15 mouse cellular contexts compared by ENCODE assay signal in genomic region chr2:174868186-174868585, GRCm38 (mm10).
DNase-seq lines count a peak whose midpoint lies in the region; ATAC-seq lines count a peak whose summit lies in the region.
"Had no signal": no experiment of that assay in that cellular context is flagged by ENCODE, and none has a peak within 500 bp of the region (broad histone marks: within the 10 kb centered on the region; RNA-seq: fewer than 3 reads in every experiment).

No protein-coding gene starts in this region.

- WGBS in lung, embryonic 15.5 days, result 43% methylated on average over 3 of the region's 3 CpGs
- 26% methylated on average over 3 of the region's 3 CpGs for WGBS in limb, embryonic 13.5 days

- H3K27ac ChIP-seq in lung, embryonic 15.5 days, result 0 out of 2 replicates have a peak overlapping the region, but pooled peaks have one; percentile 10
- H3K27ac ChIP-seq in limb, embryonic 13.5 days, result peak overlapping the region; percentile 88
- H3K27ac ChIP-seq: hindbrain, embryonic 12.5 days; left cerebral cortex, adult 2 months had no signal

- ATAC-seq in lung, embryonic 15.5 days (ENCODE audit: borderline replicate concordance, extremely low read depth, low FRiP score, low TSS enrichment), result no peak
- ATAC-seq in limb, embryonic 13.5 days (ENCODE audit: low FRiP score, low read depth), result peak; percentile 54
- ATAC-seq in frontal cortex, adult (ENCODE audit: low TSS enrichment), result no peak
- ATAC-seq: forebrain, embryonic 16.5 days; midbrain, embryonic 16.5 days had no signal

- no peaks in the 10 kb centered on the region for H3K9me3 ChIP-seq in lung, embryonic 15.5 days
- no peaks in the 10 kb centered on the region for H3K9me3 ChIP-seq in limb, embryonic 13.5 days
- H3K9me3 ChIP-seq: hindbrain, embryonic 12.5 days had no signal

- no peaks in the 10 kb centered on the region for H3K36me3 ChIP-seq in lung, embryonic 15.5 days
- no peaks in the 10 kb centered on the region for H3K36me3 ChIP-seq in limb, embryonic 13.5 days
- H3K36me3 ChIP-seq: hindbrain, embryonic 12.5 days had no signal

- peak; percentile 26 to 37 for DNase-seq in heart, postnatal 10 days
- no peak for DNase-seq in heart, adult 8-10 months (ENCODE audit: low spot score)
- no peak for DNase-seq in lung, postnatal 25 days (ENCODE audit: low spot score)
- no peak for DNase-seq in frontal cortex, postnatal 36 days (ENCODE audit: low spot score in 2 of 2)
- DNase-seq: adrenal gland, postnatal 10 days; cerebellum, adult 8-10 months; kidney, adult 11 months; thymus, adult 18-20 months had no signal

- no peak overlapping the region for H3K9ac ChIP-seq in lung, embryonic 15.5 days
- no peak overlapping the region for H3K9ac ChIP-seq in limb, embryonic 13.5 days
- H3K9ac ChIP-seq: hindbrain, embryonic 12.5 days had no signal

- no peak overlapping the region for H3K4me3 ChIP-seq in lung, embryonic 15.5 days
- H3K4me3 ChIP-seq in limb, embryonic 13.5 days, result no peak overlapping the region
- H3K4me3 ChIP-seq: hindbrain, embryonic 12.5 days; left cerebral cortex, adult 2 months had no signal

- intact Hi-C loops in heart, postnatal 10 days (cut with DNase I), result no loop called here

- H3K4me1 ChIP-seq in lung, embryonic 15.5 days, result peaks cover 10% of the 10 kb centered on the region
- H3K4me1 ChIP-seq in limb, embryonic 13.5 days, result peaks cover 73% of the 10 kb centered on the region

- no peaks in the 10 kb centered on the region for H3K27me3 ChIP-seq in lung, embryonic 15.5 days
- no peaks in the 10 kb centered on the region for H3K27me3 ChIP-seq in limb, embryonic 13.5 days
- H3K27me3 ChIP-seq: hindbrain, embryonic 12.5 days had no signal

- H3K4me2 ChIP-seq in lung, embryonic 15.5 days, result no peak overlapping the region
- no peak overlapping the region for H3K4me2 ChIP-seq in limb, embryonic 13.5 days (replicated peaks)
- H3K4me2 ChIP-seq: hindbrain, embryonic 12.5 days had no signal

Comparison
In these comparisons a context has a peak if more than half of its experiments do, and no peak if none do; other contexts are left out.
1. DNase-seq: peak in heart, postnatal 10 days (2 of 2); none in heart, adult 8-10 months (single experiment), lung, postnatal 25 days (single experiment) and frontal cortex, postnatal 36 days (0 of 2).